Mouse (Mus musculus) liver, embryonic 15.5 days (tissue): ENCODE measurements around the gene Grid1. TPM values are rescaled to one million over a fixed set of nuclear protein-coding genes. Genes with fewer than 3 reads are reported as not detected.

ENCODE experiments used
- ATAC-seq: fragments of 200-750 bp; cut with Nextera tagmentation; 2 replicates; pipeline ENCODE4 v1.8.0; 2017; ENCODE audit warnings: moderate number of reproducible peaks, mild to moderate bottlenecking, moderate library complexity; ENCODE audit not compliant: insufficient read depth
- H3K27ac ChIP-seq: fragments of 300-500 bp; sonication (generic); replicated peaks from 2 replicates; pipeline ENCODE4 v1.5.1; 2015; ENCODE audit warnings: mild to moderate bottlenecking, inconsistent platforms
- H3K27me3 ChIP-seq: fragments of 300-500 bp; sonication (generic); 2 replicates; pipeline ENCODE4 v1.6.1; 2015; ENCODE audit warnings: mild to moderate bottlenecking, inconsistent platforms
- H3K36me3 ChIP-seq: fragments of 300-500 bp; sonication (generic); replicated peaks from 2 replicates; pipeline ENCODE4 v1.6.1; 2015; ENCODE audit warnings: moderate library complexity, mild to moderate bottlenecking, inconsistent platforms
- H3K4me1 ChIP-seq: fragments of 300-500 bp; sonication (generic); replicated peaks from 2 replicates; pipeline ENCODE4 v1.6.1; 2015; ENCODE audit warnings: inconsistent platforms
- H3K4me2 ChIP-seq: fragments of 300-500 bp; sonication (generic); 2 replicates; pipeline ENCODE4 v1.6.1; 2015; ENCODE audit warnings: moderate library complexity, mild to moderate bottlenecking, inconsistent platforms
- H3K4me3 ChIP-seq: fragments of 300-500 bp; sonication (generic); replicated peaks from 2 replicates; pipeline ENCODE4 v1.5.1; 2015; ENCODE audit warnings: mild to moderate bottlenecking, inconsistent platforms
- H3K9ac ChIP-seq: fragments of 300-500 bp; sonication (generic); 2 replicates; pipeline ENCODE4 v1.6.1; 2015; ENCODE audit warnings: moderate library complexity, mild to moderate bottlenecking, inconsistent platforms
- H3K9me3 ChIP-seq: fragments of 300-500 bp; sonication (generic); replicated peaks from 2 replicates; pipeline ENCODE4 v1.6.1; 2016; ENCODE audit warnings: inconsistent platforms
- WGBS: fragments of 180-500 bp; shearing (Covaris S2); methylation state at CpG from one replicate; pipeline ENCODE4 v1.1.7; 2015; ENCODE audit warnings: mixed read lengths; ENCODE audit not compliant: insufficient replicate concordance; 5-methylcytosine and 5-hydroxymethylcytosine counted together
- microRNA counts: library from miRNA; unstranded; fragments of <30 nt; microRNA quantifications from one replicate; lab custom pipeline; 2016
- microRNA-seq: library from miRNA; unstranded; fragments of <30 nt; microRNA quantifications from one replicate; pipeline ENCODE4, GENCODE M21; 2016
- polyA plus RNA-seq: library from polyadenylated mRNA; unstranded; fragments of >200 nt; fragmentation: Nextera tagmentation; extraction: Ambion mirVana; gene quantifications from 2 replicates; pipeline ENCODE4 v1.2.1, GENCODE M21; 2015

The Grid1 gene
- polyA plus RNA-seq, 1 experiment from 2014 or later, result 0.10 TPM

- no peaks in the 10 kb centered on the region for H3K4me1 ChIP-seq
- H3K36me3 ChIP-seq, result no peaks in the 10 kb centered on the region
- no peaks in the 10 kb centered on the region for H3K27me3 ChIP-seq
- H3K4me2 ChIP-seq, result no peak overlapping the region
- no peak for ATAC-seq
- WGBS, result 61% methylated on average over 6 of the region's 6 CpGs
- no peak overlapping the region for H3K27ac ChIP-seq
- H3K4me3 ChIP-seq, result no peak overlapping the region
- H3K9ac ChIP-seq, result no peak overlapping the region
- no peaks in the 10 kb centered on the region for H3K9me3 ChIP-seq
Measured at GRCm38 (mm10) chr14:35575285-35575684, 755.4 kb downstream of the Grid1 start.

- ATAC-seq, result no peak
- H3K9me3 ChIP-seq, result no peaks in the 10 kb centered on the region
- no peak overlapping the region for H3K9ac ChIP-seq
- no peaks in the 10 kb centered on the region for H3K4me1 ChIP-seq
- no peak overlapping the region for H3K4me3 ChIP-seq
- WGBS, result 70% methylated on average over 5 of the region's 5 CpGs
- no peaks in the 10 kb centered on the region for H3K27me3 ChIP-seq
- H3K36me3 ChIP-seq, result no peaks in the 10 kb centered on the region
- H3K4me2 ChIP-seq, result no peak overlapping the region
- H3K27ac ChIP-seq, result no peak overlapping the region
Measured at GRCm38 (mm10) chr14:35625749-35626148, 805.8 kb downstream of the Grid1 start.

MicroRNAs within 50 kb of the gene (microRNA counts, 519-probe panel; counts per million panel counts)
- microRNA mmu-miR-346 (lab: Ali Mortazavi, UCI), result not detected

Small RNA genes within 50 kb of the gene (microRNA-seq; reads per million reads assigned to microRNA genes)
- 9.6 reads per million, percentile 26 among the genes with 10 or more reads in this experiment for gene Mir346

Other genes starting within 250 kb of the Grid1 start
- 3.2 and 4.2 TPM in 2 replicates for gene Ldb3, start 231.4 kb upstream of the Grid1 start, polyA plus RNA-seq
- not detected in 2 replicates for gene Opn4, start 220.0 kb upstream of the Grid1 start, polyA plus RNA-seq
- 22.9 TPM in 2 replicates for gene Wapl, start 146.2 kb upstream of the Grid1 start, polyA plus RNA-seq